Mouse (Mus musculus) CH12.LX (cell line): Measurements from ENCODE around the gene Gdf1. TPM values are rescaled to one million over a fixed set of nuclear protein-coding genes. Genes with fewer than 3 reads are reported as not detected.

Experiments used
- DNase-seq: peaks from one replicate; pipeline ENCODE4 v3.0.0-alpha.2; 2013; ENCODE audit errors: extremely low read depth
- H3K27ac ChIP-seq: 2 replicates; pipeline ENCODE4 v1.5.1; 2012; ENCODE audit warnings: low read depth, mild to moderate bottlenecking, control low read depth, moderate library complexity; ENCODE audit not compliant: insufficient read depth
- H3K27me3 ChIP-seq: replicated peaks from 2 replicates; pipeline ENCODE3; 2012; ENCODE audit warnings: inconsistent platforms
- H3K36me3 ChIP-seq, 2 experiments: replicated peaks in 1 of 2; 2 replicates each; pipeline versions ENCODE3 to v1.6.1; 2012; ENCODE audit warnings: inconsistent platforms in 1 of 2, low read length in 1 of 2, mild to moderate bottlenecking in 1 of 2, mixed read lengths in 1 of 2, moderate library complexity in 1 of 2; ENCODE audit not compliant: control insufficient read depth in 1 of 2, insufficient read depth in 1 of 2
- H3K4me1 ChIP-seq, 2 experiments: 2 replicates each; pipeline ENCODE4 v1.6.1; 2012; ENCODE audit warnings: inconsistent platforms in 1 of 2, moderate library complexity in 1 of 2; ENCODE audit not compliant: insufficient read depth in 2 of 2, control insufficient read depth in 1 of 2
- H3K4me2 ChIP-seq: 2 replicates; pipeline ENCODE4 v1.6.1; 2012; ENCODE audit warnings: low read depth, mild to moderate bottlenecking, control low read depth; ENCODE audit not compliant: poor library complexity, insufficient read depth, severe bottlenecking
- H3K4me3 ChIP-seq, 3 experiments: fragments of 150-350 bp in 1 of 3; sonication (generic) in 1 of 3; replicated peaks in 1 of 3; 2 replicates each; pipeline versions ENCODE3 to v1.5.1; 2011 to 2012; ENCODE audit warnings: low read depth in 2 of 3, low read length in 2 of 3, mild to moderate bottlenecking in 2 of 3, moderate library complexity in 2 of 3, control low read depth in 1 of 3, improper control_type of control experiment in 1 of 3, inconsistent platforms in 1 of 3, mixed read lengths in 1 of 3; ENCODE audit not compliant: poor library complexity in 1 of 3
- H3K79me2 ChIP-seq: replicated peaks from 2 replicates; pipeline ENCODE4 v1.6.1; 2012; ENCODE audit warnings: mild to moderate bottlenecking, moderate library complexity; ENCODE audit not compliant: control insufficient read depth, poor library complexity, insufficient read depth, severe bottlenecking; ENCODE audit errors: extremely low read depth
- H3K9ac ChIP-seq: 2 replicates; pipeline ENCODE4 v1.6.1; 2012; ENCODE audit warnings: low read depth, mild to moderate bottlenecking, control low read depth, moderate library complexity; ENCODE audit not compliant: insufficient read depth
- H3K9me3 ChIP-seq: replicated peaks from 2 replicates; pipeline ENCODE3; 2012; ENCODE audit warnings: low read length, inconsistent platforms, mixed read lengths
- CHD1 ChIP-seq: IDR thresholded peaks from 2 replicates; pipeline ENCODE4 v1.6.1; 2012; ENCODE audit warnings: low read depth, low read length, improper control_type of control experiment, inconsistent platforms
- CHD2 ChIP-seq: IDR thresholded peaks from 2 replicates; pipeline ENCODE4 v1.6.1; 2011; ENCODE audit warnings: low read length, improper control_type of control experiment
- CTCF ChIP-seq, 2 experiments: IDR thresholded peaks in 1 of 2; conservative IDR thresholded peaks in 1 of 2; 2 replicates each; pipeline ENCODE4 v1.5.1; 2011 to 2012; ENCODE audit warnings: low read depth in 2 of 2, low read length in 2 of 2, improper control_type of control experiment in 1 of 2, inconsistent platforms in 1 of 2, mild to moderate bottlenecking in 1 of 2, moderate library complexity in 1 of 2
- ELF1 ChIP-seq: IDR thresholded peaks from 2 replicates; pipeline ENCODE4 v1.6.1; 2014; ENCODE audit warnings: low read depth, mild to moderate bottlenecking, inconsistent platforms, low read length, improper control_type of control experiment
- EP300 ChIP-seq: IDR thresholded peaks from 2 replicates; pipeline ENCODE4 v1.6.1; 2011; ENCODE audit warnings: low read length, improper control_type of control experiment
- GABPA ChIP-seq: IDR thresholded peaks from 2 replicates; pipeline ENCODE4 v1.6.1; 2012; ENCODE audit warnings: low read depth, low read length, improper control_type of control experiment, inconsistent platforms; ENCODE audit not compliant: insufficient replicate concordance
- HCFC1 ChIP-seq: IDR thresholded peaks from 2 replicates; pipeline ENCODE4 v1.6.1; 2012; ENCODE audit warnings: low read depth, mild to moderate bottlenecking, inconsistent platforms, low read length, improper control_type of control experiment
- IRF4 ChIP-seq: IDR thresholded peaks from 2 replicates; pipeline ENCODE4 v1.6.1; 2014; ENCODE audit warnings: low read depth, mild to moderate bottlenecking, inconsistent platforms, low read length, improper control_type of control experiment
- MAX ChIP-seq: IDR thresholded peaks from 2 replicates; pipeline ENCODE4 v1.6.1; 2011; ENCODE audit warnings: low read length, improper control_type of control experiment
- MAZ ChIP-seq: IDR thresholded peaks from 2 replicates; pipeline ENCODE4 v1.6.1; 2012; ENCODE audit warnings: low read depth, mild to moderate bottlenecking, inconsistent platforms, low read length, improper control_type of control experiment, moderate library complexity
- MEF2A ChIP-seq: IDR thresholded peaks from 2 replicates; pipeline ENCODE4 v1.6.1; 2014; ENCODE audit warnings: low read depth, mild to moderate bottlenecking, inconsistent platforms, low read length, improper control_type of control experiment, borderline replicate concordance
- POLR2A ChIP-seq: IDR thresholded peaks from 2 replicates; pipeline ENCODE4 v1.6.1; 2011; ENCODE audit warnings: low read depth, mild to moderate bottlenecking, improper control_type of control experiment, low read length
- POLR2AphosphoS2 ChIP-seq: IDR thresholded peaks from 2 replicates; pipeline ENCODE4 v1.6.1; 2011; ENCODE audit warnings: low read depth, low read length, improper control_type of control experiment
- RCOR1 ChIP-seq: conservative IDR thresholded peaks from 2 replicates; pipeline ENCODE4 v1.6.1; 2012; ENCODE audit warnings: low read depth, mild to moderate bottlenecking, inconsistent platforms, low read length, improper control_type of control experiment
- TBP ChIP-seq: conservative IDR thresholded peaks from 2 replicates; pipeline ENCODE4 v1.6.1; 2011; ENCODE audit warnings: low read depth, low read length, improper control_type of control experiment
- USF2 ChIP-seq: conservative IDR thresholded peaks from 2 replicates; pipeline ENCODE4 v1.6.1; 2011; ENCODE audit warnings: low read depth, low read length, improper control_type of control experiment
- ZC3H11A ChIP-seq: IDR thresholded peaks from 2 replicates; pipeline ENCODE4 v1.6.1; 2012; ENCODE audit warnings: low read depth, mild to moderate bottlenecking, inconsistent platforms, low read length, improper control_type of control experiment
- dilution Hi-C: fragments of 300-500 bp; cut with MboI; formaldehyde crosslinking; loops from 2 replicates; pipeline ENCODE4 v1.14.3; 2020; ENCODE audit warnings: low sequenced_read_pairs; ENCODE audit not compliant: extremely low pct_unique_long_range_greater_than_20kb, extremely low pct_ligation_motif_present
- in situ Hi-C: fragments of 300-500 bp; cut with MboI; formaldehyde crosslinking; loops from 3 replicates; pipeline ENCODE4 v1.14.3; 2019; ENCODE audit warnings: low sequenced_read_pairs, low pct_ligation_motif_present, low pct_unique_long_range_greater_than_20kb, mixed read lengths
- polyA plus RNA-seq: library from polyadenylated mRNA; unstranded; fragments of >175 nt; gene quantifications from 2 replicates; pipeline ENCODE4 v1.2.1, GENCODE M21; 2012; ENCODE audit warnings: low read depth; ENCODE audit not compliant: insufficient read length
- total RNA-seq, 2 experiments: library from RNA; depleted of rRNA; stranded (reverse); fragments of 300-350 nt in 1 of 2; fragments of >200 nt in 1 of 2; gene quantifications; 2 replicates each; pipeline ENCODE4 v1.2.3; 2012 to 2014

The Gdf1 gene
- total and polyA plus RNA-seq, 3 experiments = 0.17 TPM; not detected in 2

DNA sequence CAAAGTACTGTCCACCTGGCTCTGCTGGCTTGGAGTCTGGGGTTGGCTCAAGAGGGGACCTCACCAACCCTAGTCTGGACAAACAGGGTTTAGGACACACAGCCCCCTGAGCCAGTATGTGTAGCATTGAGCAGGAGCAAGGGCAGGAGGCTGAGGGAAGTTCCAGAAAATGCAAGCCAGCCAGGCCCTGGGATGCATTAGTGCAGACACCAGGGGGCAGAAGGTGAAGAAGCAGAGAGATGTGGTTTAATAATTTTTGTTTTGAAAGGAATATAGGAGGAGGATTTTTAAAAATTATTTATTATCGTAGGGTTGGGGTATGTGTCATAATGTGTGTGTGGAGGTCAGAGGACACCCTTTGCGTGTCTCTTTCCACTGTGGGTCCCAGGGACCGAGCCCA is 5.9 kb upstream of the Gdf1 start:
- DNase-seq = no peak
- in situ Hi-C loops (no loop called here), dilution Hi-C loops (no loop called here)
- peaks cover 7% of the 10 kb centered on the region for H3K9me3 ChIP-seq
- no peak overlapping the region for H3K4me3 ChIP-seq
- peaks cover 13% of the 10 kb centered on the region for H3K27me3 ChIP-seq
- no peak overlapping the region for H3K4me2 ChIP-seq
- TF ChIP-seq CTCF (conservative IDR thresholded peaks at IDR 0.05 in 1 of 2, IDR thresholded peaks at IDR 0.05 in 1 of 2; ENCODE audit: low read depth in 2 of 2, low read length in 2 of 2) (peak in 1 of 2 experiments; percentile 42; a peak in 2 of 4 replicates), TBP (no peak), CHD1 (no peak), EP300 (no peak)
- H3K4me1 ChIP-seq = peaks cover 11 to 19% of the 10 kb centered on the region in 2 experiments
- H3K79me2 ChIP-seq = no peaks in the 10 kb centered on the region
- no peak overlapping the region for H3K27ac ChIP-seq
- peaks cover 0 to 1% of the 10 kb centered on the region in 2 experiments for H3K36me3 ChIP-seq
- H3K9ac ChIP-seq = no peak overlapping the region

DNA sequence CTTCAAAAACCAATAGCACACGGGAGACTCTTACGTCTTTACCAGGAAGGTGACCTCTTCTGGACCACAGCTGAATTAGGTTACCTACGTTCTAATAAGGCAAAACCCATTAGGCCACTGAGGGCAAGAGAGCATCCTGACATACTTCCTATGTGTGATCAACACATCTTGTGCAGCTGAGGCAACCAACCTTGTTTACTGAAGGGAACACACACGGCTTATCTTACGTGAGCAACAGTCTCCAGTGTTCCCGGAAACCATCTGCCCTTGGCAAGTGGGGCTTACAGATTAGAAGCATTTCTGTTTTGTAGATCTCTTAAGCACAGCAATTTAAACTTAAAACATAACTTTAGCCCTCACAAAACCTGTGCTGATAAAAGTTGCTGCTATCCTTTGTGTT is 2.1 kb upstream of the Gdf1 start:
- peaks cover 20 to 30% of the 10 kb centered on the region in 2 experiments for H3K36me3 ChIP-seq
- H3K27me3 ChIP-seq = peaks cover 3% of the 10 kb centered on the region
- dilution Hi-C loops = no loop called here
- H3K9ac ChIP-seq = no peak overlapping the region
- TF ChIP-seq HCFC1 = no peak
- no peak for TF ChIP-seq MEF2A
- no peak for TF ChIP-seq ELF1
- TF ChIP-seq ZC3H11A = no peak
- no peak for TF ChIP-seq USF2
- TF ChIP-seq POLR2A = no peak
- TF ChIP-seq CHD2 = no peak
- no peak for TF ChIP-seq CHD1
- no peak for TF ChIP-seq POLR2AphosphoS2
- no peak for TF ChIP-seq GABPA
- H3K9me3 ChIP-seq = peaks cover 16% of the 10 kb centered on the region
- DNase-seq = no peak
- H3K27ac ChIP-seq = no peak overlapping the region
- peaks cover 3 to 9% of the 10 kb centered on the region in 2 experiments for H3K4me1 ChIP-seq
- H3K4me3 ChIP-seq = no peak overlapping the region
- in situ Hi-C loops = no loop called here
- no peaks in the 10 kb centered on the region for H3K79me2 ChIP-seq
- no peak overlapping the region for H3K4me2 ChIP-seq

DNA sequence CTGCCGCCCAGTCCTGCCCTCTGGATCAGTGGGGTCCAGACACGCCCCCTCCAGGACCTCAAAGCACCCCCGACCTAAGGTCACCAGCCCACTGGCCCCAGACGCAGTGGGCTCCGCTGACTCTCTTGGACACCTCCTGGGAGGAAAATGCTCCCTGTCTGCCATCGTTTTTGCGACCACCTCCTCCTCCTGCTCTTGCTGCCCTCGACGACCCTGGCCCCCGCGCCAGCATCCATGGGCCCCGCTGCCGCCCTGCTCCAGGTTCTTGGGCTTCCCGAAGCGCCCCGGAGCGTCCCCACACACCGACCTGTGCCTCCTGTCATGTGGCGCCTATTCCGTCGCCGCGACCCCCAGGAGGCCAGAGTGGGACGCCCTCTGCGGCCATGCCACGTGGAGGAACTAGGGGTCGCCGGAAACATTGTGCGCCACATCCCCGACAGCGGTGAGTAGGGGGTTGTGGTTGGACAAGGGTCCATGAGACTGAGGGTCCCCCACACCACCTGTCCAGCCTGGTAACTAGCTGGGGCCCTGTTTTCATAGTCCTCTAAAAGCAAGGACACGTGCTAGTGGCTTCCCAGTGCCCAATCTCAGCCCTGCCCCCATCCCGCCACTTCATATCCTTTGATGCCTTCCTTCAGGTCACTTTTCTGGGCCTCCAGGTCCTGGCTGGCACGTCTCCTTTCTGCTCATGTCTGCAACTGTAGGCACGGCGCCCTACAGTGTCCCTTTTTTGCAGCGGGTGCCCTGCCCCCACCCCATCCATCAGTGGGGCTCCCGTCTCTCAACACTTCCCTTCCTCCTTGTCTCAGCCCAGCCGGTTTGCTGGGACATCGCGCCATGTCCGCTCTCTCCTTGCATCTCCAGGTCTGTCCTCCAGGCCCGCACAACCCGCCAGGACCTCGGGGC is 471 bp downstream of the Gdf1 start:
- Histone ChIP-seq H3K79me2 (no peaks in the 10 kb centered on the region), H3K4me1 (no peaks in the 10 kb centered on the region), H3K9me3 (peaks cover 20% of the 10 kb centered on the region), H3K36me3 (peaks cover 46 to 56% of the 10 kb centered on the region in 2 experiments), H3K9ac (no peak overlapping the region), H3K4me2 (no peak overlapping the region), H3K27me3 (peaks cover under 1% of the 10 kb centered on the region), H3K27ac (no peak overlapping the region), H3K4me3 (no peak overlapping the region)
- in situ Hi-C loops = no loop called here
- TF ChIP-seq IRF4 = no peak
- TF ChIP-seq MAX = no peak
- TF ChIP-seq RCOR1 = no peak
- peak; percentile 66; the same call in 1 of the 2 replicates for TF ChIP-seq POLR2AphosphoS2
- no peak for TF ChIP-seq MAZ
- dilution Hi-C loops = no loop called here
- no peak for DNase-seq
